Mouse (Mus musculus) hindbrain, embryonic 12.5 days (tissue): ENCODE results near the gene Gale. TPM values are rescaled to one million over a fixed set of nuclear protein-coding genes. Genes with fewer than 3 reads are reported as not detected.

Experiments
- ATAC-seq: fragments of 200-750 bp; cut with Nextera tagmentation; 2 replicates; pipeline ENCODE4 v1.8.0; 2017; ENCODE audit warnings: moderate TSS enrichment; ENCODE audit not compliant: low FRiP score
- H3K27ac ChIP-seq: fragments of 300-500 bp; sonication (generic); 2 replicates; pipeline ENCODE4 v1.5.1; 2016; ENCODE audit warnings: mild to moderate bottlenecking
- H3K27me3 ChIP-seq: fragments of 300-500 bp; sonication (generic); 2 replicates; pipeline ENCODE4 v1.6.1; 2016; ENCODE audit warnings: mild to moderate bottlenecking
- H3K36me3 ChIP-seq: fragments of 300-500 bp; sonication (generic); 2 replicates; pipeline ENCODE4 v1.6.1; 2016; ENCODE audit warnings: mild to moderate bottlenecking
- H3K4me1 ChIP-seq: fragments of 300-500 bp; sonication (generic); 2 replicates; pipeline ENCODE4 v1.6.1; 2016
- H3K4me2 ChIP-seq: fragments of 300-500 bp; sonication (generic); replicated peaks from 2 replicates; pipeline ENCODE4 v1.6.1; 2016; ENCODE audit warnings: mild to moderate bottlenecking
- H3K4me3 ChIP-seq: fragments of 300-500 bp; sonication (generic); 2 replicates; pipeline ENCODE4 v1.5.1; 2016; ENCODE audit warnings: mild to moderate bottlenecking
- H3K9ac ChIP-seq: fragments of 300-500 bp; sonication (generic); 2 replicates; pipeline ENCODE4 v1.6.1; 2016; ENCODE audit warnings: mild to moderate bottlenecking, moderate library complexity
- H3K9me3 ChIP-seq: fragments of 300-500 bp; sonication (generic); replicated peaks from 2 replicates; pipeline ENCODE4 v1.6.1; 2016; ENCODE audit warnings: mild to moderate bottlenecking
- WGBS: fragments of 180-500 bp; shearing (Covaris S2); methylation state at CpG from one replicate; pipeline ENCODE4 v1.1.7; 2016; 5-methylcytosine and 5-hydroxymethylcytosine counted together
- polyA plus RNA-seq: library from polyadenylated mRNA; unstranded; fragments of >200 nt; fragmentation: Nextera tagmentation; extraction: Ambion mirVana; gene quantifications from 2 replicates; pipeline ENCODE4 v1.2.1, GENCODE M21; 2016

The Gale gene
- polyA plus RNA-seq, 1 experiment from 2014 or later, result 35.5 TPM

DNA sequence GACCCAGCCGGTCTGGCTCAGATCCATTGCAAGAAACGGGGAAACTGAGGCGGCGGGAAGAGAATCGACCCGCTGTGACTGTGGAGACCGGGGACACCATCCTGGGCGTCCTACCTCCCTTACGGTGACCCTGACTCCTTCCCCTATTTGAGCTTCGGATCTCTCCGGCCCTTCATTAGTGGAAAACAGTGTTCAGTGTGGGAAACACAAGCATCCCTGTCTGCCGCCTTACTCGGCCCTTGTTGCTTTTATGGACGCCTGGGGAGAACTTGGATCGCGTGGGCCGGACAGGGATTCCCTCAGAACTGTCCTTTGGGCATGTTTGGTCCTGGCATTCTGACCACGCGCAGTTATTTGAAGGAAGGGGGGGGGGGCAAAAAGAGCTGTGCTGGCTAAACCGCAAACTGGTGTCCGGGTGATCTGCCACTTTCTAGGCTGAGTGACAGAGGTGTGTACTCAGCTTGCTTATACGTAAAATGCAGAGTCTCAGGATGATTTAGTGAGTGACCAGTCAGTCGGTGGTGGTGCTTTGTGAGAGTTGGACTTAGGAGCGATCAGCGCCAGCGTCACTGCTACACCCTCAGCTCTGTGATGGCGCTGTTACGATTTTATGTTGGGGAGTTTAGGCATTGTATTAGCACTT, 16.7 kb upstream of the Gale start:
- peaks cover 9% of the 10 kb centered on the region for H3K4me1 ChIP-seq
- no peaks in the 10 kb centered on the region for H3K9me3 ChIP-seq
- peak overlapping the region; percentile 64 for H3K27ac ChIP-seq
- WGBS, result 2% methylated on average over 28 of the region's 28 CpGs
- peak; percentile 47; the same call in 1 of the 2 replicates for ATAC-seq
- peak overlapping the region; percentile 75 for H3K9ac ChIP-seq
- H3K4me2 ChIP-seq, result peak overlapping the region; percentile 73
- peak overlapping the region; percentile 77 for H3K4me3 ChIP-seq
- H3K36me3 ChIP-seq, result peaks cover 15% of the 10 kb centered on the region
- H3K27me3 ChIP-seq, result no peaks in the 10 kb centered on the region

DNA sequence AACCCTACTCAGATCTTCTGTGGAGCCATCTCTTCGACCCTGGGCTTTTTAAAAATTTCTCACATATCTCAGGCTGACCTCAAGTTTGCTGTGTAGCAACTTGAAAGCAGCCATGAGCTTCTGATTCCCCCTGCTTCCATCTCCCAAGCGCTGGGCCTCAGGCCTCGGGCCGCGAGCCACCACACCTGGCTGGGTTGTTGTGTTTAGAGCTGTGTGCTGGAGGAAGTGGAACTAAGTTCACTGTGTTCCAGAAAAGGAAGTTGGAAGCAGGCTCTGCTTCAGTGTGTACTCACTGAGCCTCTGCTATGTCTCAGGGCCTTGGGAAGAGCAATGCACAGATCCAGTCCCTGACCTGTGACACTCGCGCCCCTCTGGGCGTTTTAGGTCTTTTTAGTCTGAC, 15.4 kb upstream of the Gale start:
- no peak overlapping the region for H3K4me3 ChIP-seq
- H3K9me3 ChIP-seq, result no peaks in the 10 kb centered on the region
- H3K4me2 ChIP-seq, result no peak overlapping the region
- ATAC-seq, result no peak
- H3K27me3 ChIP-seq, result no peaks in the 10 kb centered on the region
- 94% methylated on average over 8 of the region's 8 CpGs for WGBS
- no peak overlapping the region for H3K27ac ChIP-seq
- peaks cover 21% of the 10 kb centered on the region for H3K36me3 ChIP-seq
- peaks cover 9% of the 10 kb centered on the region for H3K4me1 ChIP-seq
- H3K9ac ChIP-seq, result no peak overlapping the region

DNA sequence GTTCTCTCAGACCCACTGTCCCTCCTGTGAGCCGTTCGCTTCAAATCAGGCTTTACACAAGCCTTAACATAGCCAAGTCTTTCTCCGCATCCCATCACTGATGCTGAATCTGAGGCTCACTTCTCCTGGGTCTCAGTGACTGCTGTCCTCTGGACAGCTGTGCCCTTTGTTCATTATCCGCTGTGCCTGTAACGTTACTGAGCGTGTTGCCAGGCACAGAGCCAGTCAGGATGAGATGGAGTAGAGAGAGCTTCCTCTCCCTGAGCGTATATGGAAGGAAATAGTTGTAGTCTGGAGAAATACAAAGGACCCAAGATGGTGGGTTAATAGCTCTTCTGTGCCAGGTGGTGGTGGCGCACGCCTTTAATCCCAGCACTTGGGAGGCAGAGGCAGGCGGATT, 14.1 kb upstream of the Gale start:
- 83% methylated on average over 10 of the region's 10 CpGs for WGBS
- Histone ChIP-seq H3K27me3 (no peaks in the 10 kb centered on the region), H3K27ac (no peak overlapping the region), H3K9me3 (no peaks in the 10 kb centered on the region), H3K4me1 (peaks cover 9% of the 10 kb centered on the region), H3K9ac (no peak overlapping the region), H3K4me2 (no peak overlapping the region), H3K36me3 (peaks cover 23% of the 10 kb centered on the region), H3K4me3 (no peak overlapping the region)
- no peak for ATAC-seq

DNA sequence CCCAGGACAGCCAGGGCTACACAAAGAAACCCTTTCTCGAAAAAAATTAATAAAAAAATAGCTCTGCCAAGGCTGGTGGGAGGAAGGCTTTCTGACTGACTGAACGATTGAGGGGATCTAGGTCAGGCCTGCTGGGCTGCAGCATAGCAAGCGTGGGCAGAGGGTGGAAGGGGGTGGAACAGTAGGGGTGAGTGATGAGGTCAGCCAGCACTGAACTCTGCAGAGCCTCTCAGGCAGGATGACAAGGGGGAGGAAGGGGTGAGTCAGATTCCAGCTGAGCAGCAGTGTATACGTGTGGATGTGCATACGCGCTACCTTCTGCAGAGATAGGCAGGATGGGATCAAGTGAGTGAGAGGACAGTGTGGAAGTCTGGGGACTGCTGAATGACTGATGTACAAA, 13.6 kb upstream of the Gale start:
- peaks cover 23% of the 10 kb centered on the region for H3K36me3 ChIP-seq
- no peak for ATAC-seq
- H3K4me1 ChIP-seq, result peaks cover 9% of the 10 kb centered on the region
- H3K9me3 ChIP-seq, result no peaks in the 10 kb centered on the region
- H3K27ac ChIP-seq, result no peak overlapping the region
- H3K9ac ChIP-seq, result 0 out of 2 replicates have a peak overlapping the region, but pooled peaks have one; percentile 38
- H3K27me3 ChIP-seq, result no peaks in the 10 kb centered on the region
- H3K4me2 ChIP-seq, result no peak overlapping the region
- H3K4me3 ChIP-seq, result no peak overlapping the region
- 52% methylated on average over 6 of the region's 6 CpGs for WGBS

DNA sequence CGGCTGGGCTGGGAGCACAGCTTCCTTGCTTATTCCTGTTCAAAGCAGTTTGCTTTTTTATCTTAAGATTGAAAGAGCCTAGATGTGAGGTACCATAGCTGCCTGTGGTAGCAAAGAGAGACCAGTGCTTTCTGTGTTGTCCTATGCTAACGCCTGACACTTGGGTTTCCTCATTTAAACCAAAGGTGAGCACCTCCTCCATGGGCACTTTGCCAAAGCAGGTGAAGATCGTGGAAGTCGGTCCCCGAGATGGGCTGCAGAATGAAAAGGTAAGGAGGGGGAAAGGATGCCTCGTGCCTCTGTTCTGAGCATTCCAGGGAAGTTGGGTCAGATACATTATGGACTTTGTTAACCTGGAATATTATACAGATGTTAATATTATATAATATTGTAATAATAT, 13.2 kb upstream of the Gale start:
- H3K4me3 ChIP-seq, result no peak overlapping the region
- peaks cover 9% of the 10 kb centered on the region for H3K4me1 ChIP-seq
- no peak overlapping the region for H3K4me2 ChIP-seq
- no peak overlapping the region for H3K27ac ChIP-seq
- 0 out of 2 replicates have a peak overlapping the region, but pooled peaks have one; percentile 38 for H3K9ac ChIP-seq
- WGBS, result 91% methylated on average over 6 of the region's 6 CpGs
- no peaks in the 10 kb centered on the region for H3K27me3 ChIP-seq
- peaks cover 23% of the 10 kb centered on the region for H3K36me3 ChIP-seq
- H3K9me3 ChIP-seq, result no peaks in the 10 kb centered on the region
- no peak for ATAC-seq

GRCm38 (mm10) chr4:135951505-135951904, 12.0 kb upstream of the Gale start:
- Histone ChIP-seq H3K4me1 (peaks cover 4% of the 10 kb centered on the region), H3K27ac (no peak overlapping the region), H3K9ac (no peak overlapping the region), H3K36me3 (peaks cover 31% of the 10 kb centered on the region), H3K27me3 (no peaks in the 10 kb centered on the region), H3K4me2 (no peak overlapping the region), H3K9me3 (no peaks in the 10 kb centered on the region), H3K4me3 (no peak overlapping the region)
- 96% methylated on average over 3 of the region's 3 CpGs for WGBS
- ATAC-seq, result no peak

DNA sequence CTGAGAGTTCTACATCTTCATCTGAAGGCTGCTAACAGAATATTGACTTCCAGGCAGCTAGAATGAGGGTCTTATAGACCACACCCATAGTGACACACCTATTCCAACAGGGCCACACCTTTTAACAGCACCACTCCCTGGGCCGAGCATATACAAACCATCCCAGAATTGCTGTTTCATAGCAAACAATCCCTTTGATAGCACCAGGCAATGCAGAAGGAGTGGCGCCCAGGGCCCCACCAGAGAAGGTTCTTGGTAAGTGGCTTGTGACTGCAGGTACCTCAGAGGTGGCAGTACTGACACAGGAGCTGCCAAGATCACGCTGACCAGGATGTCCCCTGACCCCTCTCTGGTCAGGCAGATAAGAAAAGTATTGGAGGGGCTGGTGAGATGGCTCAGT, 10.3 kb upstream of the Gale start:
- Histone ChIP-seq H3K27me3 (no peaks in the 10 kb centered on the region), H3K36me3 (peaks cover 39% of the 10 kb centered on the region), H3K4me1 (no peaks in the 10 kb centered on the region; the same call in 1 of the 2 replicates), H3K27ac (no peak overlapping the region), H3K4me2 (no peak overlapping the region), H3K9ac (no peak overlapping the region), H3K9me3 (no peaks in the 10 kb centered on the region), H3K4me3 (no peak overlapping the region)
- 89% methylated on average over 3 of the region's 3 CpGs for WGBS
- no peak for ATAC-seq

DNA sequence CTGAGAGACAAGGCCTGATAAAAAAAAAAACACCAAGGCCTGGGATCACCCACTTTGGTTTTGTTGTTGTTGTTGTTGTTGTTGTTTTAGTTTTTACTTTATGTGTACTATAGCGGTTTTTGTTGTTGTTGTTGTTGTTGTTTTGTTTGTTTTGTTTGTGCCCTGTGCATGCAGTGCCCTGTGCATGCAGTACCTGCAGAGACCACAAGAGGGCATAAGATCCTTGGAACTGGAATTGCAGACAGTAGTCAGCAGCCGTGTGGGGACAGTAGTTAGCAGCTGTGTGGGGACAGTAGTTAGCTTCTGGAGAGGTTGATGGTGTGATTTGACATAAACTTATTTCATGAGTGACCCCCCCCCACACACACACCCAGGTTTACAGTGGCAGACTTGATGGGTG, 9.3 kb upstream of the Gale start:
- WGBS, result 12% methylated on average over 2 of the region's 2 CpGs
- H3K4me1 ChIP-seq, result no peaks in the 10 kb centered on the region; the same call in 1 of the 2 replicates
- H3K27ac ChIP-seq, result no peak overlapping the region
- no peaks in the 10 kb centered on the region for H3K9me3 ChIP-seq
- no peaks in the 10 kb centered on the region for H3K27me3 ChIP-seq
- no peak for ATAC-seq
- peaks cover 49% of the 10 kb centered on the region for H3K36me3 ChIP-seq
- no peak overlapping the region for H3K4me3 ChIP-seq
- no peak overlapping the region for H3K4me2 ChIP-seq
- no peak overlapping the region for H3K9ac ChIP-seq

GRCm38 (mm10) chr4:135955886-135956285, 7.6 kb upstream of the Gale start:
- no peak overlapping the region for H3K4me3 ChIP-seq
- no peaks in the 10 kb centered on the region for H3K4me1 ChIP-seq
- WGBS, result 85% methylated on average over 6 of the region's 9 CpGs
- no peak for ATAC-seq
- no peak overlapping the region for H3K27ac ChIP-seq
- peaks cover 57% of the 10 kb centered on the region for H3K36me3 ChIP-seq
- no peaks in the 10 kb centered on the region for H3K27me3 ChIP-seq
- no peak overlapping the region for H3K9ac ChIP-seq
- H3K4me2 ChIP-seq, result no peak overlapping the region
- no peaks in the 10 kb centered on the region for H3K9me3 ChIP-seq

DNA sequence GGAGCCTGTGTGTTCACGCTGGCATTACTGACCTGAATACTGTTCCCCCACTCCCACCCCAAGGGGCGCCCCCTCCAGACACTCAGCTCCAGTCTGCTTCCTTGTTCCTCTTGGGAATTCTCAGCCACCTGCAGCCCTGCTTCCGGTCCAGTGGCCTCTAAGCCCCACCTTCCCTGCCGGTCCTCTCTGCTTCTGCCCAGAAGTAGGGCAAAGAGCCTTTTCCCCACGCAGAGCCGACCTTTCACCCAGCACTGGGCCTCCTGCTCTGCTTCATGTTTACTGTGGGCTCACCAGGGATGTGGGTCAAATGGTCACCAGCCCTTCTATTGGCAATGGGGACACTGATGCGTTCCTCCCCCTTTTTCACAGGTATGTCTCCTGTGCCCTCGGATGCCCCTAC, 5.2 kb upstream of the Gale start:
- Histone ChIP-seq H3K9ac (no peak overlapping the region), H3K4me1 (peaks cover 6% of the 10 kb centered on the region), H3K9me3 (no peaks in the 10 kb centered on the region), H3K27me3 (no peaks in the 10 kb centered on the region), H3K36me3 (peaks cover 43% of the 10 kb centered on the region), H3K4me3 (no peak overlapping the region), H3K4me2 (no peak overlapping the region), H3K27ac (no peak overlapping the region)
- 57% methylated on average over 8 of the region's 8 CpGs for WGBS
- no peak for ATAC-seq

- no peaks in the 10 kb centered on the region for H3K27me3 ChIP-seq
- WGBS, result 27% methylated on average over 5 of the region's 5 CpGs
- no peak overlapping the region for H3K9ac ChIP-seq
- ATAC-seq, result no peak
- H3K4me1 ChIP-seq, result peaks cover 18% of the 10 kb centered on the region
- H3K9me3 ChIP-seq, result no peaks in the 10 kb centered on the region
- H3K4me2 ChIP-seq, result no peak overlapping the region
- H3K4me3 ChIP-seq, result no peak overlapping the region
- H3K27ac ChIP-seq, result no peak overlapping the region
- H3K36me3 ChIP-seq, result peaks cover 43% of the 10 kb centered on the region
Observed at GRCm38 (mm10) chr4:135960717-135961116, 2.8 kb upstream of the Gale start.

- WGBS, result 90% methylated on average over 5 of the region's 5 CpGs
- no peaks in the 10 kb centered on the region; the same call in 1 of the 2 replicates for H3K27me3 ChIP-seq
- H3K27ac ChIP-seq, result no peak overlapping the region
- H3K36me3 ChIP-seq, result peaks cover 48% of the 10 kb centered on the region
- no peak for ATAC-seq
- peaks cover 18% of the 10 kb centered on the region for H3K4me1 ChIP-seq
- no peak overlapping the region for H3K9ac ChIP-seq
- H3K9me3 ChIP-seq, result no peaks in the 10 kb centered on the region
- no peak overlapping the region for H3K4me3 ChIP-seq
- no peak overlapping the region for H3K4me2 ChIP-seq
Observed at GRCm38 (mm10) chr4:135961709-135962108, 1.8 kb upstream of the Gale start.

- Histone ChIP-seq H3K27ac (no peak overlapping the region), H3K36me3 (peaks cover 53% of the 10 kb centered on the region), H3K4me1 (peaks cover 18% of the 10 kb centered on the region), H3K27me3 (no peaks in the 10 kb centered on the region; the same call in 1 of the 2 replicates), H3K9me3 (no peaks in the 10 kb centered on the region), H3K9ac (no peak overlapping the region), H3K4me2 (no peak overlapping the region), H3K4me3 (no peak overlapping the region)
- WGBS, result 90% methylated on average over 7 of the region's 7 CpGs
- no peak for ATAC-seq
Observed at GRCm38 (mm10) chr4:135962198-135962597, 1.3 kb upstream of the Gale start.
